Mouse (Mus musculus) limb, embryonic 12.5 days (tissue): ENCODE measurements around the gene Sccpdh. TPM values are rescaled to one million over a fixed set of nuclear protein-coding genes. Genes with fewer than 3 reads are reported as not detected.

Experiments used
- ATAC-seq: fragments of 200-750 bp; cut with Nextera tagmentation; 2 replicates; pipeline ENCODE4 v1.8.0; 2017; ENCODE audit warnings: low read depth, moderate TSS enrichment; ENCODE audit not compliant: insufficient number of reproducible peaks, insufficient read depth, low FRiP score, low TSS enrichment
- H3K27ac ChIP-seq: fragments of 300-500 bp; sonication (generic); 2 replicates; pipeline ENCODE4 v1.5.1; 2016; ENCODE audit warnings: mild to moderate bottlenecking, moderate library complexity
- H3K27me3 ChIP-seq: fragments of 300-500 bp; sonication (generic); 2 replicates; pipeline ENCODE4 v1.6.1; 2016; ENCODE audit warnings: mild to moderate bottlenecking, moderate library complexity
- H3K36me3 ChIP-seq: fragments of 300-500 bp; sonication (generic); 2 replicates; pipeline ENCODE4 v1.6.1; 2016; ENCODE audit warnings: mild to moderate bottlenecking, moderate library complexity
- H3K4me1 ChIP-seq: fragments of 300-500 bp; sonication (generic); replicated peaks from 2 replicates; pipeline ENCODE4 v1.6.1; 2016
- H3K4me2 ChIP-seq: fragments of 300-500 bp; sonication (generic); 2 replicates; pipeline ENCODE4 v1.6.1; 2016; ENCODE audit warnings: mild to moderate bottlenecking, moderate library complexity
- H3K4me3 ChIP-seq: fragments of 300-500 bp; sonication (generic); replicated peaks from 2 replicates; pipeline ENCODE4 v1.5.1; 2016; ENCODE audit warnings: mild to moderate bottlenecking
- H3K9ac ChIP-seq: fragments of 300-500 bp; sonication (generic); replicated peaks from 2 replicates; pipeline ENCODE4 v1.6.1; 2016; ENCODE audit warnings: mild to moderate bottlenecking, moderate library complexity
- H3K9me3 ChIP-seq: fragments of 300-500 bp; sonication (generic); 2 replicates; pipeline ENCODE4 v1.6.1; 2016; ENCODE audit warnings: mild to moderate bottlenecking, moderate library complexity
- WGBS: fragments of 180-500 bp; shearing (Covaris S2); methylation state at CpG from one replicate; pipeline ENCODE4 v1.1.7; 2016; 5-methylcytosine and 5-hydroxymethylcytosine counted together
- polyA plus RNA-seq: library from polyadenylated mRNA; unstranded; fragments of >200 nt; fragmentation: Nextera tagmentation; extraction: Ambion mirVana; gene quantifications from 2 replicates; pipeline ENCODE4 v1.2.1, GENCODE M21; 2016

The Sccpdh gene
- 87.4 and 89.3 TPM in 2 replicates for polyA plus RNA-seq

- peak; percentile 95 for ATAC-seq
- peak within 1 kb of the TSS; percentile 87 for H3K9ac ChIP-seq
- H3K9me3 ChIP-seq, result no peaks in the 10 kb centered on the region
- H3K4me3 ChIP-seq, result peak within 1 kb of the TSS; percentile 84
- H3K4me1 ChIP-seq, result peaks cover 22% of the 10 kb centered on the region
- H3K36me3 ChIP-seq, result peaks cover 24% of the 10 kb centered on the region
- no peaks in the 10 kb centered on the region for H3K27me3 ChIP-seq
- WGBS, result under 1% methylated on average over 78 of the region's 84 CpGs
- peak within 1 kb of the TSS; percentile 93 for H3K27ac ChIP-seq
- H3K4me2 ChIP-seq, result peak within 1 kb of the TSS; percentile 79
Observed at GRCm38 (mm10) chr1:179668013-179668805, at the start of gene Sccpdh. TSS of gene Sccpdh (plus strand) at chr1:179668210.

- 95% methylated on average over 12 of the region's 12 CpGs for WGBS
- Histone ChIP-seq H3K36me3 (peaks cover 30% of the 10 kb centered on the region), H3K9ac (no peak overlapping the region), H3K4me3 (no peak overlapping the region), H3K27me3 (no peaks in the 10 kb centered on the region), H3K4me1 (peaks cover 5% of the 10 kb centered on the region; the same call in 1 of the 2 replicates), H3K27ac (no peak overlapping the region), H3K4me2 (no peak overlapping the region), H3K9me3 (no peaks in the 10 kb centered on the region)
- no peak for ATAC-seq
Observed at GRCm38 (mm10) chr1:179622665-179623064, 45.3 kb upstream of the Sccpdh start.

- Histone ChIP-seq H3K4me2 (no peak overlapping the region), H3K9me3 (no peaks in the 10 kb centered on the region), H3K4me1 (peaks cover 12% of the 10 kb centered on the region), H3K27me3 (no peaks in the 10 kb centered on the region), H3K36me3 (peaks cover 30% of the 10 kb centered on the region), H3K4me3 (no peak overlapping the region), H3K9ac (no peak overlapping the region), H3K27ac (no peak overlapping the region)
- WGBS, result 59% methylated on average over 4 of the region's 4 CpGs
- no peak for ATAC-seq
Observed at GRCm38 (mm10) chr1:179623657-179624056, 44.4 kb upstream of the Sccpdh start.

- Histone ChIP-seq H3K4me1 (peaks cover 12% of the 10 kb centered on the region), H3K4me2 (no peak overlapping the region), H3K9me3 (no peaks in the 10 kb centered on the region), H3K27ac (no peak overlapping the region), H3K27me3 (no peaks in the 10 kb centered on the region), H3K9ac (no peak overlapping the region), H3K36me3 (peaks cover 25% of the 10 kb centered on the region), H3K4me3 (no peak overlapping the region)
- WGBS, result 62% methylated on average over 4 of the region's 4 CpGs
- ATAC-seq, result no peak
Observed at GRCm38 (mm10) chr1:179624354-179624753, 43.7 kb upstream of the Sccpdh start.

GRCm38 (mm10) chr1:179627855-179628254, 40.2 kb upstream of the Sccpdh start:
- H3K4me1 ChIP-seq, result peaks cover 12% of the 10 kb centered on the region
- WGBS, result 88% methylated on average over 4 of the region's 4 CpGs

GRCm38 (mm10) chr1:179628438-179629106, 39.4 kb upstream of the Sccpdh start:
- peaks cover 18% of the 10 kb centered on the region for H3K36me3 ChIP-seq
- peaks cover 12% of the 10 kb centered on the region for H3K4me1 ChIP-seq
- no peak overlapping the region for H3K4me2 ChIP-seq
- H3K27ac ChIP-seq, result 0 out of 2 replicates have a peak overlapping the region, but pooled peaks have one; percentile 23
- H3K27me3 ChIP-seq, result no peaks in the 10 kb centered on the region
- no peak overlapping the region for H3K9ac ChIP-seq
- no peak for ATAC-seq
- WGBS, result 62% methylated on average over 8 of the region's 8 CpGs
- no peak overlapping the region for H3K4me3 ChIP-seq
- no peaks in the 10 kb centered on the region for H3K9me3 ChIP-seq

More at GRCm38 (mm10) chr1:179627855-179628254, 40.2 kb upstream of the Sccpdh start:
- peaks cover 23% of the 10 kb centered on the region for H3K36me3 ChIP-seq
- no peak overlapping the region for H3K4me3 ChIP-seq
- ATAC-seq, result no peak
- no peaks in the 10 kb centered on the region for H3K27me3 ChIP-seq
- no peak overlapping the region for H3K9ac ChIP-seq
- no peak overlapping the region for H3K4me2 ChIP-seq
- no peaks in the 10 kb centered on the region for H3K9me3 ChIP-seq
- H3K27ac ChIP-seq, result no peak overlapping the region

- 81% methylated on average over 5 of the region's 5 CpGs for WGBS
- H3K4me2 ChIP-seq, result no peak overlapping the region
- ATAC-seq, result no peak
- peaks cover 12% of the 10 kb centered on the region for H3K4me1 ChIP-seq
- no peak overlapping the region for H3K4me3 ChIP-seq
- peaks cover 14% of the 10 kb centered on the region for H3K36me3 ChIP-seq
- no peaks in the 10 kb centered on the region for H3K27me3 ChIP-seq
- H3K27ac ChIP-seq, result no peak overlapping the region
- H3K9ac ChIP-seq, result no peak overlapping the region
- no peaks in the 10 kb centered on the region for H3K9me3 ChIP-seq
Observed at GRCm38 (mm10) chr1:179629276-179629675, 38.7 kb upstream of the Sccpdh start.

GRCm38 (mm10) chr1:179632746-179633413, 35.1 kb upstream of the Sccpdh start:
- Histone ChIP-seq H3K27ac (no peak overlapping the region), H3K4me1 (peaks cover 7% of the 10 kb centered on the region; the same call in 1 of the 2 replicates), H3K9ac (no peak overlapping the region), H3K36me3 (no peaks in the 10 kb centered on the region), H3K9me3 (no peaks in the 10 kb centered on the region), H3K4me3 (no peak overlapping the region), H3K27me3 (no peaks in the 10 kb centered on the region), H3K4me2 (no peak overlapping the region)
- 80% methylated on average over 11 of the region's 11 CpGs for WGBS
- no peak for ATAC-seq

GRCm38 (mm10) chr1:179633414-179633752, 34.6 kb upstream of the Sccpdh start:
- Histone ChIP-seq H3K9me3 (no peaks in the 10 kb centered on the region), H3K27me3 (no peaks in the 10 kb centered on the region), H3K9ac (no peak overlapping the region), H3K4me2 (no peak overlapping the region), H3K27ac (no peak overlapping the region), H3K4me3 (no peak overlapping the region), H3K36me3 (no peaks in the 10 kb centered on the region), H3K4me1 (peaks cover 2% of the 10 kb centered on the region; the same call in 1 of the 2 replicates)
- 20% methylated on average over 1 of the region's 1 CpGs for WGBS
- no peak for ATAC-seq

- no peak overlapping the region for H3K4me3 ChIP-seq
- ATAC-seq, result no peak
- WGBS, result 85% methylated on average over 3 of the region's 3 CpGs
Observed at GRCm38 (mm10) chr1:179634159-179634558, 33.9 kb upstream of the Sccpdh start.

GRCm38 (mm10) chr1:179642726-179643125, 25.3 kb upstream of the Sccpdh start:
- 83% methylated on average over 4 of the region's 4 CpGs for WGBS
- Histone ChIP-seq H3K27me3 (no peaks in the 10 kb centered on the region), H3K36me3 (no peaks in the 10 kb centered on the region), H3K27ac (no peak overlapping the region), H3K9me3 (no peaks in the 10 kb centered on the region), H3K4me2 (no peak overlapping the region), H3K4me1 (peaks cover 9% of the 10 kb centered on the region; the same call in 1 of the 2 replicates), H3K4me3 (no peak overlapping the region), H3K9ac (no peak overlapping the region)
- ATAC-seq, result no peak

More at GRCm38 (mm10) chr1:179634159-179634558, 33.9 kb upstream of the Sccpdh start:
- H3K27me3 ChIP-seq, result no peaks in the 10 kb centered on the region
- no peaks in the 10 kb centered on the region for H3K9me3 ChIP-seq
- H3K9ac ChIP-seq, result no peak overlapping the region
- no peaks in the 10 kb centered on the region for H3K4me1 ChIP-seq
- H3K27ac ChIP-seq, result no peak overlapping the region
- no peak overlapping the region for H3K4me2 ChIP-seq
- no peaks in the 10 kb centered on the region for H3K36me3 ChIP-seq
